Mouse (Mus musculus) erythroblast, adult 5-6 weeks (primary cell): ENCODE results near the gene Vps37b. TPM values are rescaled to one million over a fixed set of nuclear protein-coding genes. Genes with fewer than 3 reads are reported as not detected.

Source experiments
- ATAC-seq: replicated peaks from 2 replicates; pipeline ENCODE4 v1.8.0; 2016; ENCODE audit warnings: moderate number of reproducible peaks, mild to moderate bottlenecking, moderate TSS enrichment, inconsistent platforms; ENCODE audit not compliant: poor library complexity, low FRiP score, severe bottlenecking
- total RNA-seq, 2 experiments: library from RNA; stranded (forward) in 1 of 2; stranded (reverse) in 1 of 2; fragments of 150-400 nt in 1 of 2; fragments of 200-764, 138-1000 nt in 1 of 2; gene quantifications; 2 replicates each; pipeline versions ENCODE4 v1.2.3 to v1.2.4; 2015 to 2017; ENCODE audit warnings: low replicate concordance in 2 of 2

Vps37b gene
- total RNA-seq, 2 experiments from 2014 or later: 7.9 to 27.9 TPM

DNA sequence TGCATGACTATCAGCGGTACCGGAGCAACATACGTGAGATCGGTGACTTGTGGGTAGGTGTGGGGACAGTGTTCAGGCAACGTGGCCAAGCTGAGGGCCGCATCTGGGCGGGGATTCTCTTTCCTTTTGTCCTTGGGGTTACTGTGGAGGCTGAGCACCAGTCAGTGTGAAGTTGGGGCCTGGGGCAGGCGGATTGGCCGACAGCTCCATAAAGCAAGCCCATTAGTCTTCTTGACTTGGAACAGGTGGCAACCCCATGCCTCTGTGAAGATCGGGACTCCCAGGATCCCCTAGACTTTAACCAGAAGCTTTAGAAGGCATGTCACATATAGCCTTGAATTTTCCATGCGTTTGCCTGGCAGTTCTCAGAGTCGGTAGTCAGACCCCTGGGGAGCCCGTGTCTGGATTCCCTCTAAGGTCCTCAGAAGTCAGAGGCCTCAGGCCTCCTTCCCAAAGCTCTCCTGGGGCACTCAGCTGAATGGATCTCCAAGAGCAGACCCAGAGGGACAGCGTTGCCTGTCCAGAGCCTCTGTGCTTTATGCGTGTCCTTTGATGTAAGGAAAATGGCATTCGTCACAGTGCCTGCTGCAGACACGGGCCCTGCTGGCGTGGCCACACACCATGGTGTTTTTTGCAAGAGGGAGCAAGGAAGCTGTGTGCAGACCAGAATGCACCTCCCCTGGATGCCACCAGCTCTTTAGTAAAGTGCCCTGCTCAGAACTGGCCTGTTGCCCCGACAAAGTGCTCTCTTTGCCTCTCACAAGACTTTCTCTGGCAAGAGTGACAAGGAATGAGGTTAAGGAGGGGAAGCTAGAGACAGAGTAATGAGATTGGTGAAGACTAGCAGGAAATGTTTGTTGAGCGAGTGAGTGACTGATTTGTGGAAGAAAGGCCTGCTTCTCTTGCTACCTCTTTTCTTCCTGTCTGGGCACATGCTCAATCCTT lies 41.9 kb downstream of the Vps37b start:
- no peak for ATAC-seq

DNA sequence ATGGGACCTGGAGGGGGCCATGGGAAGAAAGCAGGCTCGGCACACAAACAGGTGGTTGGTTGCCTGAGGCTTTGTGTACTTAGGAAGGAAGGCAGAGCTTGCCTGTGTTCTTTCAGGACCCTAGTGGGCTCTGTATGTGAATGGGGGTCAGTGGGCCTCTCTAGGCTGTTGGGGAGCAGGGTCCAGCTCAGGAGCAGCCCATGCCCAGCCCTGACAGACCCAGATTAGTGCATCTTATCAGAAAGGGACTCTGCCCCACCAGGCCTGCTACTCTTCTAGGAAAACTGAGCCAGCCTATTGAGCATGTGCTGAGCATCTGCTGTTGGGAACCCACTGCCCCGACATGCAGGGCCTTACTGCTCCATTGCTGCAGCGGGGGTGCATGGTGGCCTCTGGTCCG lies 44.6 kb downstream of the Vps37b start:
- no peak for ATAC-seq

DNA sequence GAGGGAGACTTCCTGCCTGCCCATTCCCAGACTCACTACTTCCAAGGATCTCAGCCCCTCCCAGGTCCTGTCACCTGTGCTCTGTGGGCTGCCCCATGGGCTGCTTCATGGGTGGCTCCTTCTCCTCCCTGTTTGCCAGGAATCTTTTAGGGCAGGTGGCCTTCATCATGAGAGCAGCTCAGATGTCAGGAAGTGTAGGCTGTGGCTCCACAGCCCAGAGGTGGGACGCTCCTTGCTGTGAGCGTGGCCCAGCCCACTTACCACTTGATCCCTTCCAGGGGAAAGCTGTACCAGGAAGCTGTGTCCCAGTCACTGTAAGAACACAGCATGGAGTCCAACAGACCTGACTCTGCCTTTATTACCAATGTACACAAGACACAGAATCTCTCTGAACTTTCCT lies 45.1 kb downstream of the Vps37b start:
- ATAC-seq: no peak

DNA sequence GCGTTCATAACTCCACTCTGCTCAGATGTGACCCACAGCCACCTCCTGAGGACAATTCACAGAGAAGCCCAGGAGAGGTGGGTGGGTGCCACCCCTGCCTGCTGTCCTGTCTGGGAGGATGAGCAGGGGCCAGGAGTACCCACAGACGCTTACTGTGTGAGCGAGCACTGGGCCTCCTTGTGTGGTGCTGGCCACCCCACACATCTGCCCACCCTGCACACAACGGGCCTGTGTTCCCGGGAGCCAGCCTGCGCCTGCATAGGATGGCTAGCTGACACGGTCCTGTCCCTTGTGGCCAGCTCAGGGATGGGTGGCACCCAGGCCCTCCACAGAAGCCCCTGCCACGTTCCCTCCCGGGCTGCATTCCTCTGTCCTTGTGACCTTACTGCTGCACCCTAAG lies 46.6 kb downstream of the Vps37b start:
- no peak for ATAC-seq

DNA sequence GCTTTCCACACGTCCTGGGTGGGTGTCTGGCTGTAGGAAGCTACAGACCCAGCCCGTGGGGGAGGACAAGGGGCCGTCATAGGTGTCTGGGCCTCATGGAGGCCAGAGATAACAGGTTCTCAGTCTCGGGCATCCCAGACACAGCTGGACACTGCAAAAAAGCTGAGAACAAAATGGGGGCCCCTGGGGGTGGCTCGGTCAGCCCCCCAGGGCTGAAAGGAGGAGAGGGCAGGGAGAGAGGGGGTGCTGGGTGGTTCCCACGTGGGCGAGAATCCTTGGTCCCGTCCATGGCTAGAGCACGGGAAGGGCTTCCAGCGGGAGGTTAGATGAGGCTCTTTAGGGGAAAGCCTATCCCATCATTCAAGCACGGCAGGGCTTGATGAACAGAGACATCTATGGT lies 49.2 kb downstream of the Vps37b start:
- no peak for ATAC-seq

DNA sequence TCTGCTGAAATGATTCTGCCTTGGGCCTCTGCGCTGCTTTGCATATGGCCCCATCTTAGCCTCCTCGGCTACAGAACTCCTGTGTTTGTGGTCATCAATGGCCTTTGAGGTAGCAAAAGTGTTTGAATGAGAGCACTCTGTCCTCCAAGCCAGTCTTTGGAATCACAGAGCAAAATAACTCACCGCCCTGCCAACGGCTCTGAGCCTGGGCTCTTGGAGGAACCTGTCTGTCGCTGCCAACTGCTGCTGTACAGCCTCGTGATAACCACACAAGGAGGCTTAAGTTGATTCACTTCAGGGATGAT lies 50.9 kb downstream of the Vps37b start:
- ATAC-seq: no peak

DNA sequence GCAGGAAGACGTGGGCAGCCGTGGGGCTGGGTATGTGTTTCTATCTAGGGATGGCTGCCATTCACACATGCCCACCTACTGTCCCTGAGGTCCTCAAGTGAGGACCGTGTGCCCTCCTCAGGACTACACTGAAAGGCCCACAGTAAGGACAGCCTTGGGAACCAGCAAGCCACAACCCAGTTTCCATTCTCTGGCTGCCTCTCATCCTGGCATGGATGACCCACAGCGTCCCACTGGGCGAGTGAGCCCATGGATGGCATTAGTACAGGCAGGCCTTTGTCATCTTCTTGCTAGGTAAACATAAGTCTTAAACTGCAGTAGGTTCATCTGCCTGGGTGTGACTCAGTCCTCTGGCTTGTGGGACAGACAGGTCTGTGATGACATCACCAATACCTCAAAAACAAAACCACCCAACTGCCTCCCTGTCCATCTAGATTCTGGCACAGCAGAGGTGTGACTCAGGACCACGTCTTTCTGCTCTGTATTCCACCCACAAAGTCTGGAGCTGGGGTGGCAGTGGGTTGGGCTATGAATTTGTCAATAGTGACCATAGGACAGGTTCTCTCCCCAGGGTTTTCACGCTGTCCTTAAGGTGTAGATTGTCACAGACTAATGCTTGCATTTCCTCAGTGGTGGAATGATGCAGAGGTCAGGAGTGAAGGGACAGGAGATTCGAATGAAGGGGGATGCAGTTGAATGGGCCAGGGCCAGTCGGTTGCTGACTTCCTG lies 51.4 kb downstream of the Vps37b start:
- ATAC-seq: no peak

DNA sequence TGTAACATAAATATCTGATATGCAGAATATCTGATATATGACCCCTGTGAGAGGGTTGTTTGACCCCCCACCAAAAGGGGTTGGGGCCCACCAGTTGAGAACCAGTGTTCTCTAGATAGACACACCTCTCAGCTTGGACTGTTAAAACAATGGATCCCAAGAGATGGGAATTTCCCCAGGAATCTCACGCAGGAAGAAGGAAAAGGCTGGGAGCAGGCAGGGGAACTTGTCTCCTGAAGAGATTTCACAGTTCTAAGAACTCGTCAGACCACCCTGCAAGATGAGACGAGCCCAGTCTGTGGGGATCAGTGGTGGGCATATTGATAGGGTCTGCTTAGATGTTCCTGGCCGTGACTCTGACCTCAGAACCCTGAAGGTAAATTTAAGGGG lies 52.1 kb downstream of the Vps37b start:
- no peak for ATAC-seq

DNA sequence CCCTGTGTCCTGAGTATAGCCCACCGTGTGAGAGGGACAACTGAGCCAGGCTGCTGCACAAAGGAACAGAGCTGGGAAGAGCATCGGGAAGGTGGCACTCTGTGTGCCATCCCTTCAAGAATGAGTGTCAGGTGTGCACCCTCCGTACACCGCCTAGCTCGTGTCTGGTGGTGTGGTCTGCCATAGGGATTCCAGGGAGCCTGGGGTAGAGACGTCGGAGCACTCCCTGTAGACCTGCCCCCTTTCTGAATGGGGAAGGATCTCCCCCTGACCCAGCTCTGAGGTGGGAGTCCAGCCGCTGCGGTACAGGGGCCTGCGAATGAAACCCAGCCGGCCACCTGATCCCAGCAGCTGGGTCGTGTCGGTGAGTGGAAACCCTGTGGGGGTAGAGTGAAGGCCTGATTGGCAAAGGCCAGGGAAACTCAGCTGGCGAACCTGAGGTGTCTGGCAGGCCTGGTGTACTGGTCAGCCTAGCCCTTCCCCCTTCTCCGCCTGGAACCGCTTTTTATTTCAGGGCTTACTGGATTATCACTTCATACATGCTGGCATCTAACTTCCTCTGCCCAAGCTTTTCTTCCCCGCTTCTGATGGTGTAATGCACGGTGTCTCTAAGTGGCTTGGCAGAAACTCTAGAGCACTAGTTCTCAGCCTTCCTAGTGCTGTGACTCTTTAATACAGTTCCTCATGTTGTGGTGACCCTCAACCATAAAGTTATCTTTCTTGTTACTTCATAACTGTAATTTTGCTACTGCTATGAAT lies 52.7 kb downstream of the Vps37b start:
- no peak for ATAC-seq

DNA sequence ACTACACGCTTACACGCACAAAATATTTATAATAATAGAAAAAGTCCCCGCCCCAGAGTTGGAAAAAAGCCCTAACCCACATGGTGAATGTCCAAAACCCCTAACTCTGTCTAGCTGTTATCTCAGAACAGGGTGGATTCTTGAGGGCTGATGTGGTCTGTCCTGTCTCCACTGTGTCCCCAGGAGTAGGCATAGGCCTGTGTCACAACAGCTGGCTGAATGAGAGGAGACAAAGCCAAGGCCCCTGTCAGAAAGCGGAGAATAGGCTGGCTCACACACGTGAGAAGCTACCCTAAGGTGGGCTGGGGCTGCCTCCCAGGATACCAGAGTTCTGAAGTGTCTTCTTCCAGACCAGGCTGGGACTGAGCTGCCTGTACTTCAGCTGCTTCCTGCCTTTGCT lies 53.9 kb downstream of the Vps37b start:
- ATAC-seq: no peak

DNA sequence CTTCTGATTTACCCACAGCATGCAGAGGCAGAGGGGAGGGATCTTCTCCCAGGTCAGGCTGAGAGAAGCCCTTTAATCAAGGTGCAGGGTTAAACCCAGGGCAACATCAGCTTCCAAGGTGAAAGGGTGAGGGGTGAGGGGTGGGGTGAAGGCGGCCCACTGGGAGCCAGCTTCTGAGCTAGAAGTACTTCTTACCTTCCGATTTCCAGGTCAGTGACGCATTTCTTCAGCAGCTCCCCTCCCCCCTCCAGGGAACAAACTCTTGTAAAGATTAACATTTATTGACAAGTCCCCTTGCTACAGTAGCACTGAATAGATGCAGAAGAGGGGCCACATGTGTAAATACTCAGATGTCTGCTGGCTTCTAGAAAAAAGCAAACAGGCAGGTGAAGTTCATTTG lies 54.8 kb downstream of the Vps37b start:
- ATAC-seq: no peak

DNA sequence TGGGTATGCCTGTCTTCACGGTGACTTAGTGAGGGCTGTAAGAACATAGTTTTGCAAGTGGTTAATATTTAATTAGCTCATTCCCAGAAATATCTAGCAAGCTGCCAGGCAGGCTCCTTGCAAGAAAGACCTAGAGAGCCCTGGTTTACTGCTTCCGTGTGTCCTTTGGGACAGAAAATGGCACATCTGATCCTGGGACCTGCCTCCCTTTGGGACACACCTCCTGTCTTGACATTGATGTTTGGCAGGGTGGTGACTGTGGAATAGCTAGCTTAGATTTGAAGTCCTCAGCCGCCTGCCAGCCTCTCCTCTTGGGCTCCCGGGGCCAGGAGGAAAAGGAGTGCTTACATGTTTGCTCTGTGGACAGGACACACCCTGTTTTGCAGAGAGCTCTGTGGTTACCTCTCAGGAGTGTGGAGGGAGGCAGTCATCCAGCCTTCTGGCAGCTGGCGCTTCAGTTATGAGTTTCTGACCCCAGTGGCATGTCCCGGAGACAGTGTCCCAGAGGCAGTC lies 56.3 kb downstream of the Vps37b start:
- ATAC-seq: no peak

DNA sequence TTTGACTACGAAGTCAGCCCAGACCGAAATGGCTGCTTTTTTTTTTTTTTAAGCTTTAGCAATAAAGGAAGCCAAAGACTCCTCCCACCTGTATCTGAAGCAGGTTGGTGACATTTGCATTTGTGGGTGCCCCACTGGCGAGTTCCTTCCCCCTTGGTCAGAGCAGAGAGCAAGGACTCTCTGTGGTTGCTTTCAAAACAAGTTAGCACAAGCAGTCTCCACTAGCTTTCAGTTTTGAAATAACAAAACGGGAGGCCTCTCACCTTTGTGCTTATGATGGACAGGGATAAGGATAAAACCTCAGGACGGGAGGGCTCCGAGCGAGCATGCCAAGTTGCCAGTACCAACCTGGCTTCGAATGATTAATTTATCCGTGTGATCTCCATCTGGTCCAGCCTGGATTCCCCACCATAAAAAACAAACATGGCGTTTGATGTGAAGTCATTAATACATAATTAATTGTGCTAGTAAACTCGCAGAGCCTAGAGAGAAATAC lies 57.4 kb downstream of the Vps37b start:
- ATAC-seq: no peak

DNA sequence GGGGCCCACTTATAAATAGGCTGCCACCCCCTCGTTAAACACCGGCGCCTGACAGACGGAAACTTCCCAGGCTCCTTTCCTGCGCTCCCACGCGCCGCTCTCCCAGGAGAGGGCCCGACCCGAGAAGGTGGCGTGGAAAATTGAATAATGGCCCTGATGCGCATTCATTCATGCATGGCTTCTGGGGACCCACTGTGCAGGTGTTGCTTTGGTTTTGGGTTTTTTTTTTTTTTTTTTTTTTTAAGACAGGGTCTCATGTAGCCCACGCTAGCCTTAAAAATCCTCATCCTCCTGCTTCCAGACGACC lies 57.9 kb downstream of the Vps37b start:
- no peak for ATAC-seq

DNA sequence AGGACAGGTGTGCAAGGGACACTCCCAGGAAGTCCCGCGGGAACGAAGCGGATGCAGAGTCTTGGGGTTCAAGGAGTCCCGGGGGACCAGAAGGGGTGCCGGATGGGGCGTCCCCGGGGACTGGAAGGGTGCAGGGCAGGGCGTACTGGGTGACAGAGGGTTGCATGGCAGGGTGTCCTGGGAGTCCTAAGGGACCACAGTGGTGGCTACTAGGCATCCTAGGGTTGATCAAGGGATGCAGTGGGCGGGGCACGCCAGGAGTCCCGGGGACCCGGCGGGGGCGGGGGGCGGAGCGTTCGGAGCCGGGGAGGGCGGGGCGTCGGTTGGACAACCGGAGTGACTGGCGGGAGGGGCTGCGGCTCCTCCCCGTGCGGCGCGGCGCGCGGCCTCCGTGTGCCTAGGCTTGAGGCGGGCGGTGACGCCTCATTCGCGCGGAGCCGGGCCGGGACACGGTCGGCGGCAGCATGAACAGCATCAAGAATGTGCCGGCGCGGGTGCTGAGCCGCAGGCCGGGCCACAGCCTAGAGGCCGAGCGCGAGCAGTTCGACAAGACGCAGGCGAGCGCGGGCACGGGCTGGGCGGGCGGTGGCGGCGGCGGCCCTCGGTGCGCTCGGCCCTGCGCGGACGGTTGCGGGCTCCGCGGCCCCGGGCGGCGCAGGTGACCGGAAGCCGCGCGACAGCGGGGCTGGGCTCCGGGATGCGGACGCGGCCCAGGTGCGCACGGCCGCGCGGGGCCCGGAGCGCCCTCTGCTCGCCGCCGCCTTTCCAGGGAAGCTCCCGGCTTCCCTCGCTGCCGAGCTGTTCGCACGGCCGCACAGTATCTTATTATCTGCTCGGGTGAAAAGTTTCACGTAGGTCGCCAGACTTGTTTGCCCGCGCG lies 58.5 kb downstream of the Vps37b start, which contains the start of gene Hip1r:
TSS of gene Hip1r (plus strand) at position 330 of the 880 bp plus-strand sequence.
- ATAC-seq: peak; percentile 55

DNA sequence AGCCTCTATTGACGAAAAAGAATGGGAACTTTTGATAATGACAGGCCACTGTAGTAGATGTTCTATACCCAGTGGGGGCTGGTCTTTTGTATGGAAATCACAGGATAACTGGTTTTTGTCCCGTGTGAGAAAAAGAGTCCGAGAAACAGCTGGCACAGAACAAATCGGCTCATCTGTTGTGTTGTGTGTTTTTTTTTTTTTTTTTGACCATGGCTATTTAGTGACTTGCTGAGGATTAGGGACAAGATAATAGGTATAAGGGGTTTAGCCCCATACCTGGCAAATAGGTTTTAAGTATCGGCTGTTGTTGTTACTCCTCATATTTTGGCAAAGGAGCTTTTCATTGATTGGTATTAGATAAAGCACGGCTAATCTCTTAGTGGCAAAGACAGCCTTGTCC lies 59.6 kb downstream of the Vps37b start:
- ATAC-seq: no peak

DNA sequence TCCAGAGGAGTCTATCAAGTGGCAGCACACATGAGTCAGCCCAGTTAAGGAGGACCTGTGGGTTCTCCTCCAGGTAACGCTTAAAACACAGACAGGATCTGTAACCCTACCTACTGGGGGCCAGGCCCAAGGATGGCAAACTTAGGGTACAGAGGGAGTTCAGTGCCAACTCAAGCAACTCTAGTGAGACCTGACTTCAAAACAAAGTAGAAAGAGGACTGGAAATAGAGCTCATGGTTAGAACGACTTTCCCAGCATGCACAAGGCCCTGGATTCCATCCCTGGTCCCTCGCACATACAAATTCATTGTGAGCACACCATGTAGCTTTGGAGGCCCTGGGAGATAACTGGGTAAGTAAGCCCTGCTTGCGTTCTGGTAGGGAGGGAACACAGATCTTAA lies 61.5 kb downstream of the Vps37b start:
- no peak for ATAC-seq

DNA sequence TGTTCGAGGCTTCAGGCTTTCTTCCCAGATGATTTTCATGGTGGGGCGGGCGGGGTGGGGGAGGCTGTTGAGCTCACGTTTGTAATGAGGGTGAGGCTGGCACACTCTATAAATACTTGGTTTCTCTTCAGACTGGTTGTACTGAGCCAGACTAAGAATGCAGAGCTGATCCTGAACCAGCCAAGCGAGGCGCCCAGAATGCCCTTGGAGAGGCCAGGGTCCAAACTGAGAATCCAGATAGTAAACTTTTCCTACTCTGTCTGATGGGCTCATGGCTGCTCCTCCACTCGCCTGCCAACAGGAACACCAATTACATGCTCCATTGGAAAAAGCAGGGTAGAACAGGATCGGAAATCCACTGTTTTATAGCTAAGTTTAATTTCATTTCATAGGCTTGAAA lies 62.9 kb downstream of the Vps37b start:
- ATAC-seq: no peak

DNA sequence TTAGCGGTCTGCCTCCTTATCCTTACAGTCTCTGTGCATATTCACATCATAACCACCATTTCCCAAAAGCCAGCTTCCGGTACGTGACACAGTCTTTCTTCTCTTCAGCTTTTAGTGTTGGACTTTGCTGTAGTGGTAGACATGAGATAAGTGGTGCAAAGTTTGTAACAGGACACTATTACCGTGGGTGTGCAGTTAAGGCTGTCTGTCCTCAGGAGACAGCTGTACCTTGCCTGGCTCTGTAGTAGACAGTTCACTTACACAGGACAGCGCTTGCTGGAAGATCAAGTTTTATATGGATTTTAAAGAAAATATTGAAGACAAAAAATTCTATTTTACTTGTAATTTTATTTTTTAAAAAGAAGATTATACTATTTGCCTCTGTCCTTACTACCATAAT lies 63.6 kb downstream of the Vps37b start:
- no peak for ATAC-seq
